Mouse (Mus musculus) E14TG2a.4 (cell line): ENCODE measurements around the gene Abcc2.

Experiments
- H3K27me3 ChIP-seq: 2 replicates; pipeline ENCODE4 v1.6.1; 2014; ENCODE audit warnings: low read length, control low read depth; ENCODE audit not compliant: insufficient read depth
- H3K36me3 ChIP-seq: 2 replicates; pipeline ENCODE4 v1.6.1; 2014; ENCODE audit warnings: low read length, control low read depth; ENCODE audit not compliant: insufficient read depth
- H3K4me1 ChIP-seq: replicated peaks from 2 replicates; pipeline ENCODE4 v1.6.1; 2014; ENCODE audit warnings: low read depth, low read length, control low read depth
- H3K4me3 ChIP-seq: replicated peaks from 2 replicates; pipeline ENCODE4 v1.5.1; 2014; ENCODE audit warnings: mild to moderate bottlenecking, low read length
- H3K9me3 ChIP-seq: 2 replicates; pipeline ENCODE4 v1.6.1; 2014; ENCODE audit warnings: low read length, control low read depth
- CTCF ChIP-seq: conservative IDR thresholded peaks from 2 replicates; pipeline ENCODE4 v1.5.1; 2014; ENCODE audit warnings: low read length
- NANOG ChIP-seq: IDR thresholded peaks from 2 replicates; pipeline ENCODE4 v1.6.1; 2014; ENCODE audit warnings: borderline replicate concordance, low read length, mixed read lengths
- POU5F1 ChIP-seq: IDR thresholded peaks from 2 replicates; pipeline ENCODE4 v1.6.1; 2014; ENCODE audit warnings: low read length, borderline replicate concordance

The Abcc2 gene

GRCm38 (mm10) chr19:43815661-43816414, 33.8 kb downstream of the Abcc2 start:
- Histone ChIP-seq H3K36me3 (0 out of 2 replicates have a peak, but pooled peaks cover 5% of the 10 kb centered on the region), H3K4me3 (no peak overlapping the region), H3K27me3 (no peaks in the 10 kb centered on the region), H3K9me3 (no peaks in the 10 kb centered on the region), H3K4me1 (0 out of 2 replicates have a peak, but pooled peaks cover 8% of the 10 kb centered on the region)
- TF ChIP-seq NANOG (no peak), POU5F1 (no peak), CTCF (no peak)

GRCm38 (mm10) chr19:43826855-43827254, 44.9 kb downstream of the Abcc2 start:
- H3K27me3 ChIP-seq: peaks cover 10% of the 10 kb centered on the region
- no peaks in the 10 kb centered on the region for H3K9me3 ChIP-seq
- no peak overlapping the region for H3K4me3 ChIP-seq
- H3K4me1 ChIP-seq: peaks cover 8% of the 10 kb centered on the region; the same call in 1 of the 2 replicates
- no peaks in the 10 kb centered on the region for H3K36me3 ChIP-seq
- TF ChIP-seq NANOG (no peak), CTCF (no peak), POU5F1 (no peak)

- Histone ChIP-seq H3K27me3 (peaks cover 19% of the 10 kb centered on the region), H3K4me1 (peaks cover 12% of the 10 kb centered on the region; the same call in 1 of the 2 replicates), H3K4me3 (no peak overlapping the region), H3K9me3 (no peaks in the 10 kb centered on the region), H3K36me3 (no peaks in the 10 kb centered on the region)
- no peak for TF ChIP-seq POU5F1
- peak; percentile 91 for TF ChIP-seq CTCF
These were observed 50.6 kb downstream of the Abcc2 start for GRCm38 (mm10) chr19:43832425-43833069.

- H3K36me3 ChIP-seq: peaks cover 25% of the 10 kb centered on the region
- no peaks in the 10 kb centered on the region for H3K27me3 ChIP-seq
- H3K4me1 ChIP-seq: peaks cover 17% of the 10 kb centered on the region
- no peaks in the 10 kb centered on the region for H3K9me3 ChIP-seq
- no peak for TF ChIP-seq CTCF
- TF ChIP-seq POU5F1: no peak
- no peak for TF ChIP-seq NANOG
- no peak overlapping the region for H3K4me3 ChIP-seq
These were observed 61.2 kb downstream of the Abcc2 start for GRCm38 (mm10) chr19:43843184-43843583.

GRCm38 (mm10) chr19:43845331-43845908, 63.4 kb downstream of the Abcc2 start:
- H3K4me3 ChIP-seq: no peak overlapping the region
- TF ChIP-seq NANOG (no peak), CTCF (no peak), POU5F1 (no peak)
- peaks cover 31% of the 10 kb centered on the region for H3K4me1 ChIP-seq
- no peaks in the 10 kb centered on the region for H3K9me3 ChIP-seq
- no peaks in the 10 kb centered on the region for H3K27me3 ChIP-seq
- H3K36me3 ChIP-seq: peaks cover 45% of the 10 kb centered on the region

- TF ChIP-seq CTCF (no peak), POU5F1 (no peak), NANOG (no peak)
- Histone ChIP-seq H3K4me1 (peaks cover 36% of the 10 kb centered on the region), H3K4me3 (peak overlapping the region; percentile 84), H3K27me3 (no peaks in the 10 kb centered on the region), H3K36me3 (peaks cover 60% of the 10 kb centered on the region), H3K9me3 (no peaks in the 10 kb centered on the region)
These were observed 65.1 kb downstream of the Abcc2 start for GRCm38 (mm10) chr19:43847056-43847455.

- H3K4me3 ChIP-seq: peak overlapping the region; percentile 84
- TF ChIP-seq NANOG (0 out of 2 replicates have a peak, but pooled peaks have one; percentile 14), CTCF (no peak)
- H3K4me1 ChIP-seq: peaks cover 41% of the 10 kb centered on the region
- H3K27me3 ChIP-seq: no peaks in the 10 kb centered on the region
- H3K9me3 ChIP-seq: no peaks in the 10 kb centered on the region
- peaks cover 64% of the 10 kb centered on the region for H3K36me3 ChIP-seq
These were observed 66.0 kb downstream of the Abcc2 start for GRCm38 (mm10) chr19:43847966-43848365.

GRCm38 (mm10) chr19:43850026-43850425, 68.0 kb downstream of the Abcc2 start:
- H3K4me1 ChIP-seq: peaks cover 37% of the 10 kb centered on the region
- H3K4me3 ChIP-seq: peak overlapping the region; percentile 46; the same call in 1 of the 2 replicates
- H3K27me3 ChIP-seq: no peaks in the 10 kb centered on the region
- no peaks in the 10 kb centered on the region for H3K9me3 ChIP-seq
- TF ChIP-seq CTCF (no peak), POU5F1 (no peak), NANOG (no peak)
- H3K36me3 ChIP-seq: peaks cover 81% of the 10 kb centered on the region
